Mouse (Mus musculus) lung, embryonic 16.5 days (tissue): ENCODE results near the gene Pkd1l1. TPM values are rescaled to one million over a fixed set of nuclear protein-coding genes. Genes with fewer than 3 reads are reported as not detected.

Experiments
- ATAC-seq: fragments of 200-750 bp; cut with Nextera tagmentation; 2 replicates; pipeline ENCODE4 v1.8.0; 2017; ENCODE audit warnings: low read depth, mild to moderate bottlenecking, moderate library complexity
- H3K27ac ChIP-seq: fragments of 300-500 bp; sonication (generic); 2 replicates; pipeline ENCODE4 v1.5.1; 2014; ENCODE audit warnings: mild to moderate bottlenecking, control low read depth, low read length
- H3K27me3 ChIP-seq: fragments of 300-500 bp; sonication (generic); 2 replicates; pipeline ENCODE4 v1.6.1; 2014; ENCODE audit warnings: low read depth, low read length, mixed read lengths; ENCODE audit not compliant: control insufficient read depth, insufficient read depth
- H3K36me3 ChIP-seq: fragments of 300-500 bp; sonication (generic); 2 replicates; pipeline ENCODE4 v1.6.1; 2014; ENCODE audit warnings: low read length; ENCODE audit not compliant: control insufficient read depth, insufficient read depth
- H3K4me1 ChIP-seq: fragments of 300-500 bp; sonication (generic); replicated peaks from 2 replicates; pipeline ENCODE4 v1.6.1; 2014; ENCODE audit warnings: low read length, mixed read lengths; ENCODE audit not compliant: control insufficient read depth, insufficient read depth
- H3K4me2 ChIP-seq: fragments of 300-500 bp; sonication (generic); 2 replicates; pipeline ENCODE4 v1.6.1; 2014; ENCODE audit warnings: low read depth, low read length, control low read depth
- H3K4me3 ChIP-seq: fragments of 300-500 bp; sonication (generic); 2 replicates; pipeline ENCODE4 v1.5.1; 2014; ENCODE audit warnings: mild to moderate bottlenecking, low read length, control low read depth
- H3K9ac ChIP-seq: fragments of 300-500 bp; sonication (generic); 2 replicates; pipeline ENCODE4 v1.6.1; 2014; ENCODE audit warnings: low read length, control low read depth
- H3K9me3 ChIP-seq: fragments of 300-500 bp; sonication (generic); 2 replicates; pipeline ENCODE4 v1.6.1; 2016; ENCODE audit warnings: low read length; ENCODE audit not compliant: control insufficient read depth
- WGBS: fragments of 180-500 bp; shearing (Covaris S2); extraction: QIAGEN DNeasy Blood & Tissue Kit; methylation state at CpG from one replicate; pipeline ENCODE4 v1.1.7; 2014; 5-methylcytosine and 5-hydroxymethylcytosine counted together
- polyA plus RNA-seq: library from polyadenylated mRNA; unstranded; fragments of >200 nt; fragmentation: Nextera tagmentation; extraction: Ambion mirVana; gene quantifications from 2 replicates; pipeline ENCODE4 v1.2.1, GENCODE M21; 2015

The Pkd1l1 gene
- polyA plus RNA-seq, 1 experiment from 2014 or later: 0.18 TPM

DNA sequence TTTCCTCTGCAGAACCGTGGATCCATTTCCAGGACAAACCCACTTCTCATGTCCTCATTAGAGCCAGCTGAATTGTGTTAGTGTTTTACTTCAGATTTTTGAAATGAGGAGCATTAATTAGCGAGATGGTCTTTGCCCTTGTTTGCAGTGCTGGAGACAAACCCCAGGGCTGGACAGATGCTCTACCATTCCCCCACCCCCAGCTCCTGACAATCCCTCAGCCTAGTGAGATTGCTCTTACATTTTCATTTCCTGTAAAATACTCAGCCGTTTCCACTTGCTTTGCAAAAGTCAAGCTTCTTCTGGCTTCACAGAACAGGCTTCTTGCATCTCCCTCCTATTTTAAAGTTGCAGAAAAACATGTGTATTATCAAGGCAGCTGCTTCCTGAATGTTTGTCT lies 155.7 kb downstream of the Pkd1l1 start:
- Histone ChIP-seq H3K9me3 (no peaks in the 10 kb centered on the region), H3K27me3 (no peaks in the 10 kb centered on the region), H3K4me1 (peaks cover 11% of the 10 kb centered on the region; the same call in 1 of the 2 replicates), H3K4me3 (no peak overlapping the region), H3K27ac (no peak overlapping the region), H3K9ac (no peak overlapping the region), H3K36me3 (no peaks in the 10 kb centered on the region), H3K4me2 (no peak overlapping the region)
- no peak for ATAC-seq
- 44% methylated on average over 3 of the region's 3 CpGs for WGBS

DNA sequence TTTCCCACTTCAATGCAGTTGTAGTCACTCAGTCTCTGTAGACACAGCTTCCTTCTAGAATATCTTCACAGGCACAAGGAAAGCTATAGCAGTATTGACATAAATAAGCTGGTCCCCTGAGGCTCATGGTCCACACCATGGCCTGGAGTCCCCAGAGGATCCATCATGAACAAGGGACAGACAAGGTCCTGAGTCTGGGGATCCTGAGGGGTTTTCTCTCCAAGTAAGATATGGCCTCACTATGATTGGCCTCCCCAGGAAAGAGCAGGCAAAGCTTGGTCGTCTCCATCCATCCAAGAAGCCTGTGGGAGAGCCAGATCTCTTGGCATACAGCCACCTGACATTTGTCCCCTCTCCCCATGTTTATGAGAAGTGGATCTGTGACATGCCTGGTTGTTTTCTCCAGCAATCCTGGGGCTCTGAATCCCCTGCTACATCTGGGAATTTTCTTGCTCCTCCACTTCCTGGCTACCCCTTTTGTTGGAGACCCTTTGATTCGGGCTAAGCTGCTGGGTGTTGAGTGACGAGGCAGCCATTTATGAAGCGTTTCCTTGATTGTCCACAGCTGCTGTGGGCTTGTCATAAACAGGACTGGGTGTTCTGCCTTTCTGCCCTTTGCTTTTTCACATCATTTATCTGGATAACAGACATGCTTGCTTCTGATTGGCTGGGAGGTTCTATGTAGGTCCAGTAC lies 158.8 kb downstream of the Pkd1l1 start:
- Histone ChIP-seq H3K27ac (peak overlapping the region; percentile 93), H3K4me2 (no peak overlapping the region), H3K9me3 (no peaks in the 10 kb centered on the region), H3K4me1 (peaks cover 22% of the 10 kb centered on the region), H3K9ac (no peak overlapping the region), H3K27me3 (no peaks in the 10 kb centered on the region), H3K36me3 (no peaks in the 10 kb centered on the region), H3K4me3 (no peak overlapping the region)
- 38% methylated on average over 4 of the region's 4 CpGs for WGBS
- ATAC-seq: peak; percentile 96

DNA sequence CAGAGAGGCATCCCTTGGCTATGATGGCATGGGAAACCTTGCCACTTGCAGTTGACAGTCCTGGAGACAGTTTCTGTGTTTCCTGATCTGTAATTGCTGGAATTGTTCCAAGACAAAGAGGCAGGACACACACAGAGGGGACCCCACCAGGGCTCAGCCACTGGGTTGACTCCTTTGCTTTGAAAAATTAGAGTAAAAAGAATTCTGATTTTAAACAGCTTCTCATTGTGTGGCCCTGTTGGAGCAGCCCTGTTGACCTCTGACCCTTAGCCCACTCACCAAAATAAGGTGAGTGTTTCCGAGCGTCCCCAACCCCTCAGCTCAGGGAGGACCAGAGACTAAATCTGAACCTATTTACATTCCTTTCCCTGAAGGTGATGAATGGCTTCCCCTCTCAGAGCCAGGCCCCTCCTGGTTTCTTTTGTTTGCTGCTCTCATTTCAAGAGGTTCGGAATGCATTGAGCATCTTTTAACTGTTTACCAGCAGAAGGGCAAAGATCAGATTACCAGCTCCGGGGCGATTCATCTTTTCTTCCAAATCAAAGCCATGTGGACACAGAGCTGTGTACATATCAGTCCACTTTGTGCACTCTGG lies 161.5 kb downstream of the Pkd1l1 start:
- Histone ChIP-seq H3K4me3 (no peak overlapping the region), H3K4me1 (peaks cover 18% of the 10 kb centered on the region), H3K27ac (no peak overlapping the region), H3K9me3 (no peaks in the 10 kb centered on the region), H3K36me3 (no peaks in the 10 kb centered on the region), H3K9ac (no peak overlapping the region), H3K4me2 (no peak overlapping the region), H3K27me3 (no peaks in the 10 kb centered on the region)
- ATAC-seq: no peak
- 15% methylated on average over 5 of the region's 5 CpGs for WGBS

DNA sequence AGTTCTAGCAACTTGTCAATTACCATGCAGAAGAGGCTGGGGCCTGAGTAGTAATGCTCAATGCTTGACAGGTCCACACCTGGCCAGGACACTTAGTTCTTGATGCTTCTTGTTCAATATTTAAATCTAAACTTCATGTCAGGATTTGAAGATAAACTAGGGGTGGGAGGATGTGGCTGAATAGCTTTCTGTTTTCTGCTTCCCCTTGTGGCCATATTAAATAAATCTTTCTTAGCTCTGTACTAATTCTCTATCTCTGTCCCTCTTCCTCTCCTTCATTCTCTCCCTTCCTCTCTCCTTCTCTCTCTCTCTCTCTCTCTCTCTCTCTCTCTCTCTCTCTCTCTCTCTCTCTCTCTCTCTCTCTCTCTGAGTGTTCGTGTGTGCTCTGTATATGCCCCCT lies 163.4 kb downstream of the Pkd1l1 start:
- no peak for ATAC-seq
- WGBS: 70% methylated on average over 1 of the region's 1 CpGs
- Histone ChIP-seq H3K4me3 (no peak overlapping the region), H3K9ac (no peak overlapping the region), H3K4me2 (no peak overlapping the region), H3K36me3 (no peaks in the 10 kb centered on the region), H3K27me3 (no peaks in the 10 kb centered on the region), H3K4me1 (peaks cover 18% of the 10 kb centered on the region), H3K27ac (peak overlapping the region; percentile 44; the same call in 1 of the 2 replicates), H3K9me3 (no peaks in the 10 kb centered on the region)

DNA sequence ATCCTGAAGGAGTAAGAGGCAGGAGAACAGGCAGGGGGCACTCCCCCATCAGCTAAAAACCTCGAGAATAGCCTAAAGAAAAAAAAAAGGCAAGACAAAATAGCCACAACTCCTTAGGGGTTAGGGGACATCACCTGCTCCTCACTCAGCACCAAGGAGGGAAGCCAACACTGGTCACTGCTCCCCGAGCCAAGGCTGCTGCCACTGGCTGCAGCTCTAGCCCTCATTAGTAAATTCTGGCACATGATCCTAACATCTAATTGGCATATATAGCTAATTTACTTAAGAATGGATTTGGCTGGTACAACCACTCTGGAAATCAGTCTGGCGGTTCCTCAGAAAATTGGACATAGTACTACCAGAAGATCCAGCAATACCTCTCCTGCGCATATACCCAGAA lies 166.1 kb downstream of the Pkd1l1 start:
- no peak for ATAC-seq
- 82% methylated on average over 4 of the region's 4 CpGs for whole genome bisulfite sequencing
- Histone ChIP-seq H3K27ac (no peak overlapping the region), H3K9ac (no peak overlapping the region), H3K4me2 (no peak overlapping the region), H3K4me3 (no peak overlapping the region), H3K36me3 (no peaks in the 10 kb centered on the region), H3K9me3 (no peaks in the 10 kb centered on the region), H3K4me1 (peaks cover 11% of the 10 kb centered on the region), H3K27me3 (no peaks in the 10 kb centered on the region)

DNA sequence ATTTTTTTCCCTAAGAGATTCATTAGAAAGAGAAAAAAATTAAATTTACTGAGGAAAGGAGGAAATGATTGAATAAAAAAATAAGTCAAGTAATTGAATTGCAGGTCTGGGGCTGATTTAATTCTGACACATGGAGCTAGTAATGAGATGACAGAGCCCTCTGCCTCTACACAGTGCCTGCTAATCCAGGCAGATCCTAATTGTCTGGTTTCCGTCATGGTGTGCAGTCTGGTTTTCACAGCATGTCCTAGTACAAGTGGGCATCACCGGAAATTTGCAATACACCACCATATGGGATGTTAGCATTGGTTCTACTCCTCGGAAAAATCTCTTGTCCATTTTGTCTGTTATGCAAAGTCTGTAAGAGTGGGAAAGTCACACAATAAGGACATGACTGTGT lies 168.9 kb downstream of the Pkd1l1 start:
- Histone ChIP-seq H3K9me3 (no peaks in the 10 kb centered on the region), H3K4me1 (no peaks in the 10 kb centered on the region; the same call in 1 of the 2 replicates), H3K27me3 (no peaks in the 10 kb centered on the region), H3K36me3 (no peaks in the 10 kb centered on the region), H3K9ac (no peak overlapping the region), H3K4me2 (no peak overlapping the region), H3K4me3 (no peak overlapping the region), H3K27ac (no peak overlapping the region)
- 93% methylated on average over 3 of the region's 3 CpGs for WGBS
- ATAC-seq: no peak

DNA sequence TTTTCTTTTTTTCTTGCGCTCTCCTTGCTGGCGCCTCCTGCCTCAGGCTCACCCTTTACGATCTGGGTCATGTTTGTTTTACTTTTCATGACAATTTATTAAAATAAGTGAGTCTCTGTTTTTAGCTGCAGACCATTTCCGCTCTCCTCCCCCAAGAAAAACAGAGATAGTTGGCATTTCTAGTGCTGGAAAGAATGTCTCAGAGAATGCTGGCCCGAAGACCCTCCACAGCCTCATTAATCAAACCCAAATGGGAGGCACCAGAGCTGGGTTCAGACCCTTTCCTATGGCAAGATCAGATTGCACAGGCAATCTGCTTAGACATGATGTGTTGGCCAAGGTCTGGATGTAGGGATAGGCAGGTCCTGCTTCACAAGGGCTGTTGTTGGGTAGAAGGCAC lies 175.6 kb downstream of the Pkd1l1 start:
- Histone ChIP-seq H3K27me3 (no peaks in the 10 kb centered on the region), H3K27ac (no peak overlapping the region), H3K36me3 (no peaks in the 10 kb centered on the region), H3K4me2 (no peak overlapping the region), H3K9ac (no peak overlapping the region), H3K9me3 (no peaks in the 10 kb centered on the region), H3K4me3 (no peak overlapping the region), H3K4me1 (peaks cover 13% of the 10 kb centered on the region)
- 20% methylated on average over 5 of the region's 5 CpGs for WGBS
- peak; percentile 67 for ATAC-seq

DNA sequence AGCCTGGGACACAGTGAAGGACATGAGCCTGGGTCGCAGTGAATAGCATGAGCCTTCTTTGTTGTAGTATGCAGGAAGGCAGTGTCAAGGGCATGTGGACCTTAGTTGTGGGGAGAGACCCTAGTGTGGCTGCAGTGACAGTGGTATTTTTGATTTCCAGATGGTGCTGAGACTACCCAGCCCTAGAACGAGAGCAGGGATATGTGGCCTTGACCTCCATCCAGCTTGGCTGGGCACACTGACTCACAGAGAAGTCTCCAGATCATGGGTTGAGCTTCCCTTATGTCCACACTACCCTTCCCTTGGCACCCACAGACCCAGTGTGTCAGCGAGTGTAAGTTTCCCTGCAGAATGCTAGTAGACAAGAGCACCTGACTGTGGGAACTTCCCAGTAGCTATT lies 178.0 kb downstream of the Pkd1l1 start:
- H3K9me3 ChIP-seq: no peaks in the 10 kb centered on the region
- WGBS: 77% methylated on average over 3 of the region's 3 CpGs
- ATAC-seq: no peak
- peaks cover 16% of the 10 kb centered on the region for H3K4me1 ChIP-seq
- no peaks in the 10 kb centered on the region for H3K27me3 ChIP-seq
- H3K9ac ChIP-seq: no peak overlapping the region
- no peak overlapping the region for H3K27ac ChIP-seq
- no peak overlapping the region for H3K4me2 ChIP-seq
- H3K4me3 ChIP-seq: no peak overlapping the region
- no peaks in the 10 kb centered on the region for H3K36me3 ChIP-seq

DNA sequence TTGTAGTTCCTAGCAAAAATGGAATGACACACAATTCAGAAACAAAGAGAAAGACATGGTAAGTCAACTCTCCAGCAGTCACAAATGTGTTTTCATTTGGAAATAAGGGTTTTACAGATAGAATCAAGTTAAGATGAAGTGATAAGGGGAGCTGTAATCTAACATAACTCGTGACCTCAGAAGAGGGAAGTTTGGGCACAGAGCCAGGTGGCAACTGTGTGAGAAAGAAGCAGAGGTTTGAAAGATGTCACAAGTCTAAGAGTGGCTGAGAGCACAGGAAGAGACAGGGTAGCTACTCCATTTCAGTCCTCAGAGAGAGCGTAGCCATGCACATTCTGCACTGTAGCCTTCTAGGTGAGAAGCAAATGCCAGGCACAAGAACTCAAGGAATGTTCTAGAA lies 180.9 kb downstream of the Pkd1l1 start:
- H3K27ac ChIP-seq: no peak overlapping the region
- H3K9me3 ChIP-seq: no peaks in the 10 kb centered on the region
- WGBS: 35% methylated on average over 2 of the region's 2 CpGs
- H3K4me2 ChIP-seq: no peak overlapping the region
- ATAC-seq: no peak
- H3K4me3 ChIP-seq: no peak overlapping the region
- H3K4me1 ChIP-seq: peaks cover 10% of the 10 kb centered on the region
- no peak overlapping the region for H3K9ac ChIP-seq
- no peaks in the 10 kb centered on the region for H3K36me3 ChIP-seq
- H3K27me3 ChIP-seq: no peaks in the 10 kb centered on the region
